Mouse (Mus musculus) ES-E14 (cell line): ENCODE results near the gene Nr2f1. TPM values are rescaled to one million over a fixed set of nuclear protein-coding genes. Genes with fewer than 3 reads are reported as not detected.

Source experiments
- DNase-seq: peaks from one replicate; pipeline ENCODE4 v3.0.0-alpha.2; 2013; ENCODE audit warnings: low read depth, low spot score
- H3K27ac ChIP-seq: 2 replicates; pipeline ENCODE4 v1.5.1; 2012; ENCODE audit warnings: low read depth, mild to moderate bottlenecking, low read length, moderate library complexity, mixed read lengths; ENCODE audit not compliant: poor library complexity, insufficient read depth, severe bottlenecking
- H3K36me3 ChIP-seq: 2 replicates; pipeline ENCODE4 v1.6.1; 2012; ENCODE audit warnings: mild to moderate bottlenecking, low read length, moderate library complexity, mixed read lengths; ENCODE audit not compliant: control insufficient read depth, poor library complexity, insufficient read depth, severe bottlenecking
- H3K4me1 ChIP-seq, 2 experiments: fragments of 150-350 bp in 1 of 2; sonication (generic) in 1 of 2; 2 replicates each; pipeline ENCODE4 v1.6.1; 2012; ENCODE audit warnings: low read length in 2 of 2, mild to moderate bottlenecking in 1 of 2, mixed read lengths in 1 of 2; ENCODE audit not compliant: control insufficient read depth in 2 of 2, insufficient read depth in 2 of 2, poor library complexity in 1 of 2
- H3K4me3 ChIP-seq, 2 experiments: fragments of 150-350 bp in 1 of 2; sonication (generic) in 1 of 2; 2 replicates each; pipeline ENCODE4 v1.5.1; 2012; ENCODE audit warnings: low read length in 2 of 2, low read depth in 1 of 2, mild to moderate bottlenecking in 1 of 2, mixed read lengths in 1 of 2; ENCODE audit not compliant: insufficient read depth in 1 of 2, poor library complexity in 1 of 2, severe bottlenecking in 1 of 2
- H3K9ac ChIP-seq: 2 replicates; pipeline ENCODE4 v1.6.1; 2012; ENCODE audit warnings: low read depth, mild to moderate bottlenecking, low read length, mixed read lengths; ENCODE audit not compliant: poor library complexity, insufficient read depth, severe bottlenecking
- H3K9me3 ChIP-seq: fragments of 150-350 bp; sonication (generic); 2 replicates; pipeline ENCODE4 v1.6.1; 2012; ENCODE audit warnings: low read depth, mild to moderate bottlenecking, low read length; ENCODE audit not compliant: control insufficient read depth, insufficient read depth
- CHD2 ChIP-seq: IDR thresholded peaks from 2 replicates; pipeline ENCODE4 v1.6.1; 2014; ENCODE audit warnings: mild to moderate bottlenecking, low read depth, low read length, inconsistent platforms
- HCFC1 ChIP-seq: IDR thresholded peaks from 2 replicates; pipeline ENCODE4 v1.6.1; 2012; ENCODE audit warnings: low read length, inconsistent platforms, borderline replicate concordance; ENCODE audit not compliant: insufficient read depth
- MAFK ChIP-seq: IDR thresholded peaks from 2 replicates; pipeline ENCODE4 v1.6.1; 2014; ENCODE audit warnings: mild to moderate bottlenecking, low read depth, low read length, inconsistent platforms; ENCODE audit not compliant: insufficient read depth
- ZC3H11A ChIP-seq: IDR thresholded peaks from 2 replicates; pipeline ENCODE4 v1.6.1; 2012; ENCODE audit warnings: low read depth, mild to moderate bottlenecking, inconsistent platforms, low read length, borderline replicate concordance
- ZNF384 ChIP-seq: IDR thresholded peaks from 2 replicates; pipeline ENCODE4 v1.6.1; 2012; ENCODE audit warnings: low read depth, low read length, inconsistent platforms
- in situ Hi-C, 2 experiments: fragments of 600-800 bp; cut with MboI; formaldehyde crosslinking; loops; one replicate each; pipeline ENCODE4 v1.15.1; 2025; ENCODE audit warnings: low sequenced_read_pairs in 2 of 2, inconsistent platforms in 1 of 2; ENCODE audit not compliant: unreplicated experiment in 2 of 2
- total RNA-seq: library from RNA; depleted of rRNA; stranded (reverse); fragments of 300-350 nt; gene quantifications from 2 replicates; pipeline ENCODE4 v1.2.3, GENCODE M21; 2012

The Nr2f1 gene
- total RNA-seq, 1 experiment = 1.9 TPM

GRCm38 (mm10) chr13:78194850-78195600 is 4.5 kb downstream of the Nr2f1 start:
- TF ChIP-seq ZC3H11A (no peak), ZNF384 (no peak), MAFK (no peak), CHD2 (no peak), HCFC1 (no peak)
- Histone ChIP-seq H3K4me3 (peak overlapping the region; percentile 31 to 42; a peak in 2 of 4 replicates), H3K4me1 (peaks cover 1 to 7% of the 10 kb centered on the region in 2 experiments; a peak in 1 of 4 replicates), H3K9ac (no peak overlapping the region), H3K9me3 (no peaks in the 10 kb centered on the region), H3K27ac (no peak overlapping the region), H3K36me3 (no peaks in the 10 kb centered on the region)
- no peak for DNase-seq
- in situ Hi-C loops = loop anchor here in 1 of 2 experiments (25.0 kb wide), 1 partner anchor 1358 kb away; no protein-coding TSS in a partner anchor

- Histone ChIP-seq H3K27ac (no peak overlapping the region), H3K9ac (no peak overlapping the region), H3K4me1 (peaks cover 1 to 7% of the 10 kb centered on the region in 2 experiments; a peak in 1 of 4 replicates), H3K36me3 (no peaks in the 10 kb centered on the region), H3K4me3 (peak overlapping the region in 1 of 2 experiments; percentile 42; a peak in 1 of 4 replicates), H3K9me3 (no peaks in the 10 kb centered on the region)
- in situ Hi-C loops = loop anchor here in 1 of 2 experiments (25.0 kb wide), 1 partner anchor 1357 kb away; no protein-coding TSS in a partner anchor
- TF ChIP-seq CHD2 = no peak
- TF ChIP-seq ZNF384 = no peak
- TF ChIP-seq MAFK = no peak
- no peak for DNase-seq
Observed at GRCm38 (mm10) chr13:78194135-78194849, 5.3 kb downstream of the Nr2f1 start.

GRCm38 (mm10) chr13:78193211-78193610 is 6.3 kb downstream of the Nr2f1 start:
- H3K4me3 ChIP-seq = no peak overlapping the region
- in situ Hi-C loops = loop anchor here in 1 of 2 experiments (25.0 kb wide), 1 partner anchor 1356 kb away; no protein-coding TSS in a partner anchor
- DNase-seq = no peak
- no peak overlapping the region for H3K9ac ChIP-seq
- TF ChIP-seq CHD2 = no peak
- TF ChIP-seq ZC3H11A = no peak
- TF ChIP-seq ZNF384 = no peak
- no peak for TF ChIP-seq MAFK
- no peak for TF ChIP-seq HCFC1
- H3K9me3 ChIP-seq = no peaks in the 10 kb centered on the region
- H3K27ac ChIP-seq = no peak overlapping the region
- no peaks in the 10 kb centered on the region for H3K36me3 ChIP-seq
- peaks cover 1 to 7% of the 10 kb centered on the region in 2 experiments; a peak in 1 of 4 replicates for H3K4me1 ChIP-seq

- TF ChIP-seq ZC3H11A (no peak), HCFC1 (no peak), CHD2 (no peak), ZNF384 (no peak), MAFK (no peak)
- Histone ChIP-seq H3K4me1 (peaks cover 0 to under 1% of the 10 kb centered on the region in 2 experiments; a peak in 1 of 4 replicates), H3K9ac (no peak overlapping the region), H3K27ac (no peak overlapping the region), H3K9me3 (no peaks in the 10 kb centered on the region), H3K36me3 (no peaks in the 10 kb centered on the region), H3K4me3 (no peak overlapping the region)
- in situ Hi-C loops = loop anchor here in 1 of 2 experiments (10.0 to 25.0 kb wide), 2 partner anchors 205 to 1352 kb away; no protein-coding TSS in a partner anchor
- no peak for DNase-seq
Observed at GRCm38 (mm10) chr13:78189586-78189985, 10.0 kb downstream of the Nr2f1 start.
